Mouse (Mus musculus) kidney, postnatal 4 days (tissue): ENCODE data around the gene Adamtsl2.

ENCODE experiments used
- DNase-seq, 2 experiments: peaks; one replicate each; pipeline ENCODE4 v3.0.0; 2021; ENCODE audit warnings: mixed read lengths in 2 of 2

The Adamtsl2 gene

DNA sequence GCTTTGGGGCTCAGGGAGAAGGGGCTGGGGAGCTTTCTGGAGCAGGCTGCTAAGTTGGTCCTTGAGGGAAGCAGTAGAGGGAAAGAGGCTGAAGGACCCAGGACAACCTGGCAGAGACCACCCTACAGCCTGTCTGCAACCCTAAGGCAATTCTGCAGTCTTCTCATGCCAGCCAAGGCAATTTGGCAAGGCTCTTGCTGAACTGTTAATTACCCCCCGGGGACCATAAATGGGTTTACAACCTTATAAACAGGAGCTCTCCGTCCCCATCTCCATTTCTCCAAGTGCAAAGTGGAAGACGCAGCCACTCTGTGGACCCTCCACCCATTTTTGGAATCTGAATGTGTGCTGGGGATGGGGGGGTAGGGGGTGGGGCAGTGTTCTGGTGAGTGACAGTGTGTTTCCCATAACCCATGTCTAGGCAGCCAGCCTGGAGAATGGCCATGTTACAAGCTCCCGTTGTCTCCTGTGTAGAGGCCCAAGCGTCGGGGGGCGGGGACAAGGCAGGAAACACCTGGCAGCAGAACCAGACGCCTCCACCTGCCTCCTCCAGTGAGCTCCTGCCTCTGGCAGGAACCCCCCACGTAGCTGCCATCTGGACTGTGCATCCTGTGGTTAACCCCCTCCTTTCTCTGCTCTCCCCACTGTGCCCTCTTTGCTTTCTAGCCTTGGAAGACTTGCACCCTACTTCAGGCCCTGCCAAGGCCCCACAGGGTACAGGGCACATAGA is 42.6 kb downstream of the Adamtsl2 start:
- DNase-seq, result peak; percentile 60 to 70

DNA sequence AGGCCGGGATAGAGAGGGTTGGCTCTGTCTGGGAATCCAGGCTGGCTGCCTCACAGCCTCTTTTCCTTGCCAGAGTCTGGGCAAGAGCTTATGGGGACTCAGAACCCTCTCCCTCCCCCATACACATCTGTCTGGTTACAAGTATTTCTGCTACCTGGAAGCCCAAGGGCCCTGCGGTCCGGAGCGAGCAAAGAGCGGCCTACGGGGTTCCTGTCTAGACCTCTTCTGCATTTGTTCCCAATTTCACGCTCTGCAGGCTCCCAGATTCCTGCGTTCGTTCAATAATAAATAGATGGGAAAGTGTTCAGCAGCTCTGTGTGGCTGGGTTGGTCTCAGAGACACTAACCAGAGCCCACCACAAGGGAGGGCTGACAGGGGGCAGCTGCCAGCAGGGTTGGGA is 43.4 kb downstream of the Adamtsl2 start:
- no peak for DNase-seq

DNA sequence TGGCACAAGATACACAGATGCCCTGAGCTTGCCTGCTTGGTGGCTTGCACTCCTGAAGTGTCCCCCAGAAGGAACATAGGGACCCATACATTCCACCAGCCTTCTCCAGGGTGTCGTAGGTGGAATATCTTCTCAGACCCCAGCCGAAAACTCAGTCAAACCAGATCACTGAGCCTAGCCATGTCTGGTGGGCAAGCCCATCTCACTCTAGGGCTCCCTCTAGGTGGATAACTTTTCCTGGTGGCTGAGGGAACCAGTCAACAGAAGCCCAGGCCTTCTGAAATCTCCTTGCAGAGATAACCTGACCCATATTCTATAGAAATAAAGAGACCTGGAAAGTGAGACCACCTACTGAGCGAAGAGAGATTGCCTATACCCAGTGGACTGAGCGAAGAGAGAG is 43.9 kb downstream of the Adamtsl2 start:
- no peak for DNase-seq

DNA sequence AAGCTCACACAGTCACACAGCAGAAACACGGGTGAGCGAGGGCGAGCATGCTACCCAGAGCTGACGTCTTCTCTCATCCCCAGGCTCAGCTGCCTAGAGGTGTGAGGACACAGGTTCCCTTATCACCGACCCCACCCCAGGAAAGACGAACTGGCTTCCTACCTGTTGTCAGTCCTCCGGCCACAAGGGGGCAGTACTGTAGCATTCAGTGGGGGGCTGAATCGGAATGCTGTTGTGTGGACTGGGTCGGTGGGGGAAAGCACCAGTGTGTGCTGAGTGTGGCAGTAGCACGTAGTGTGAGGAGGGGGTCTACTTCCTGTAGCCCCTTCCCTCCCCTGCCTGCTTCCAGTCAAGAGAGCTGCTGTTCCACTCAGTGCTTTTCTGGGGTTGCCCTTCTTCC is 46.8 kb downstream of the Adamtsl2 start:
- peak; percentile 69 to 70 for DNase-seq

DNA sequence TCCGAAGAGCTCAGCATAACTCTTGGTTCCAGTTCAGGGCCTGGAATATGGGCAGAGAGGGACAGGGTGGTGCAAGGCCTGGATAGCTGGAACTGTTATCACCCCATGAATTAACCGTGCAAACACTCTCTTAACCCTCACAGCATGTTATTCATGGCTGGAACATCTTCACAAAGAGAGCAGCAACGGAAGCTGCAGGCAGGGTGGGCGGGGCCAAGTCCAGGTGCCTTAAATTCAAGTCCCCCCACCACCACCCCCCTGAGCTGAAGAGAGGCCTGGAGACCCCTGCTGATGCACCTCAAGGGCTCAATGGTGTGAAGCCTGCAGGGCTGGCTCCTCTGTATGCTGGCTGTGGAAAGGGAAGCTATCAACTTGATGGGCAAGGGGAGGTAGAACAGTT is 47.3 kb downstream of the Adamtsl2 start:
- no peak for DNase-seq

DNA sequence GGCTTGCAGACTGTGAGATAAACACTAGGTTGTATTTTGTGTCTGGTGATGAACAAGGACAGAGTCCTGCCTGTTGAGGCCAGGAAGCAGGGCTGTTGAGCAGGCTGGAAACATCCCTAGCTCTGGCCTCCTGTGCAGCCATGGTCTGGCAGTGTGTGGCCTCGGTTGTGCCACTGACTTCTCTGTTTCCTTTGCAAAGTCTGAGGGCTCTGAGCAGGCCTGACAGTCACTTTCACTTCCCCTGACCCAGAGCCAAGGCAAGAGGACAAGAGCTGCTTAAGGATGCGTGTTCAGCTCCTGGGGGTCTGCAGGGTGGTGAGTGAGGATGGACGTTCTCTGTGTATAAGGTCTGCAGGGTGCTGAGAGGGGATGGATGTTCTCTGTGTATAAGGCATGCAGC is 49.8 kb downstream of the Adamtsl2 start:
- no peak for DNase-seq

DNA sequence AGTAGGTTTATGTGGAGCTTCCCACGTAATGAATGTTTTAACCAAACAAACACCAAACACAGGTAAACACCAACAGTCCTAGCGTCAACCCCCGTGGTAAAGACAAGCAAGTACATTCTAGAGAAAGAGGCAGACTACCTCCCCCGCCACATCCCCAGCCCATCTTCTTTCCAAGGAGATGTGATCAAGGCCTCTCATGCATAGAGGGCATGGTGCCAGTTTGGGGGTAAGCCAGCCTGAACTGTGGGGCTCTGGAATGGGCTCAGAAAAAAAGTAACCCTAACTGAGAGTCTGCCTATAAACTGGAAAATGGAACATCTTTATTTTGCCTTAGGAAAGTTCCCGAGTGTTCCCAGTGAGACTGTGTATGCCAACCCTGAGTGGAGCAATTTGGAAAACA is 56.8 kb downstream of the Adamtsl2 start:
- no peak for DNase-seq

DNA sequence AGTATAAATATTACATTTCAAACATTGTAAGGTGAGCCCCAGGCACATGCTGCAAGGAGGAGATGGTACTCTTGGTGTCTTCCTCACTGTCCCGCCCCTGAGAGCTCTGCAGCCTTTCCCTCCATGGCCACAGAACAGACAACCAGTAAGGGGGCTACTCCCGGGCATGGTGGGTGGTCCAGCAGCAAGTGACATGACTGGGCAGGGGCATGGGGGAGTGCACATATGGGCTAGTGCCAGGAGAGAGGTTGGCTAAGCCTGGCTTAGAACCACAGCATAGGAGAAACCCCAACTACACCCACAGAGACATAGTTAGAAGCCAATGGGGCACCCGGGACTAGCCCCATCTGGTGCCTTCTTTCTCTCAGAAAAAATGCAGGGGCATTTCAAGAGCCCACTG is 57.2 kb downstream of the Adamtsl2 start:
- no peak for DNase-seq

DNA sequence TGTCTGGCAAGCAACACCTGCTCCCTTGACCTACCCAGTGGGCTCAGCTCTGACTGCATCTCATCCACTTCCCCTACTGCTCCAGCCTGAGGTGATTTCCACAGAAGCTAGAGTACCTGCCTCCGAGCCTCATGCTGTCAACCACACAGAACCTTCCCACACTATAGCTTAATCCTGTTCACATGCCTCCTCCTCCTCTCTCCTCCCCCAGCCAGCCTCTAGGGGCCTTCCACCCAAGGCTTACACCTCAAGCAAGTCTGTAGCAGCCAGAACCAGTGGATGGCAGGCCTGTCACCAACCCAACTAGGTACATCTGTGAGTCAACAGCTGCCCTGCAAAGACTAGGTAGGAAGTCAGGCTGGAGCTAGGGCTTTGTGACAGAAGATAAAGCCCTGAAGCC is 57.6 kb downstream of the Adamtsl2 start:
- no peak for DNase-seq

DNA sequence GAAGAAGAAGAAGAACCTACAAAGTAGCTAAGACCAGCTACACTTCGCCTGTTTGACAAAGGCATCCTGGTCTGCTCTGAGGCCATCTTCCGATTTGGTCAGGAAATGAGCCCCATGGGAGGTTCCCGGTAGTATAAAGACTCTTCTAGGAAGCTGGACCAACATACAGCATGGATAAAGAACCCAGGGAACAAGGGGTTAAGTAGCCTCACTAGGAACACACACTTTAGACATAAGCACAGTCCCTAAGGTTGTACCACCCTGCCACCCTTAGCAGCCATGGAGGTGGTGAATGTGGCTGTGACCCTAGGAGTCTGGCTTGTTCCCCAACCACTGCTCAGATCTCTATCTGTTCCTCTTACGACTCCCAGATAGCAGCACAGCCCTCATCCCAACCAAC is 59.2 kb downstream of the Adamtsl2 start:
- no peak for DNase-seq

DNA sequence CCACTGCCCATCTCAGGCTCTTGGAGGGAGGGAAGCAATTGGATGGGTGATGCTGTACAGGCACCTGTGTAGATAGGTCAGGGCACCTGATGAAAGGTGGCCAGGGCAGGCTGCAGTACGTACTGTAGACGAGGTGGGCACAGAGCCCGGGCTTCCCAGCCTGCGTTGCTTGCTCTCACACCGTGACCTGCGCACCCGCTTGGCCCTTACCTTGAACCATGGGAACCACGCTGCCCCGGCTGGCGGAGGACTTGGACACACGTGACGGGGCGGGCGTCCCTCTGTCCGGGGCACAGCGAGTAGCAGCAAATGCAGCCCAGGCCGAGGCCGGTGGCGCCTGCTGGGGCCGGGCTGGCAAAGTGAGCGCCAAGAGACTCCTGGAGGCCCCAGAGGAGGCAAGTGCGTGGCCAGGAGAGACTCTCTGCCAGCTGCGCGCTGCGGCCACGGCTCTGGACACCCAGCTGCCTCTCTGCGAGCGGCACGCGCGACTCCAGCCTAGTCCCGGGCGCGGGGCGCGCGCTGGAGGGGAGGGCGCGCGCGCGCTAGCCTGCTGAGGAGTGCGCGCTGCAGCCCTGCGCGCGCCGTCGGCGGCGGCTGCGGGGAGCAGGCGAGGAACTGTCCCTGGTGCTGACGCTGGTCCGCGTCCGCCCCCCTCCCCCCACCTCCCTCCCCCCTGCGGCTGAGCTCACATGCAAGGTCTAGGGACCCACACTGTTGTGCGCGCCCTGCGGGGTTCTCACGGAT is 62.9 kb downstream of the Adamtsl2 start, which contains the start of gene Fam163b:
Gene Fam163b (minus strand): TSS at position 542 of the 744 bp plus-strand sequence.
- peak; percentile 77 to 82 for DNase-seq

DNA sequence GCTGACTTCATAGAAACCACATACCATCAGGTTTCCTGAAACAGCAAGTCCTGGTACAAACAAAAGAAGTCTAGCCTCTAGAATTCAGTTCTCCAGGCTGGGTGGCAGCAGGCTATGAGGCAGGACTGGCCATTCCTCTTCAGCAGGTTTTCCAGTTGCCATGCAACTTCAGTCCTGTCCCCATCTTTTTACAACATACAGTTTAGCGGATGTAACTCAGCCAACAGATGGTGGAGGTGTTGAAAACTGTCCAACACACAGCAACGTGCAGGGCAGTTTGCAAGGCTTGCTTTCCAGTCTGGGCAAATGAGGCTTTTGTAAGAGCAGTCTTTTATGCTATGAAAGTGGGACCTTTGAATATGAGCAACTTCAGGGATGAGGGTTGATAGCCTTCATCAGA is 65.8 kb downstream of the Adamtsl2 start:
- DNase-seq, result no peak

DNA sequence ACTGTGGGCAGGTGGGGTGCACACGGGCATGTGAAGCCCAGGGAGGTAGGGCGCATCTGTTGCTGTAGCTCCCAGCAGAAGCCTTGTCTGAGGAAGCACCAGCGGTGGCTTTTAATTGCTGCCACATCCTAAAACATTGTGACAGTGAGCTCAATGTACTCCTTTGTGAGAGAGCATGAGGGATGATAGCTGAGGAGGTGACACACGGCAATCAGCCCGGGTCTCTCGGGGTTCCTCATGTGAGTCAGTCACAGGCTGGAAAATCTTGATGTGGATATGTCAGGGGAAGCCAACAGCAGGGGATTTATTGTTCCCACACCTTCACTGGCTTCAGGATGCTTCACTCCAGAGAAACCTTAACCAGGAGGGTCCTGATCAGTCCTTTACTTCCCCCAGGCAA is 67.7 kb downstream of the Adamtsl2 start:
- no peak for DNase-seq

DNA sequence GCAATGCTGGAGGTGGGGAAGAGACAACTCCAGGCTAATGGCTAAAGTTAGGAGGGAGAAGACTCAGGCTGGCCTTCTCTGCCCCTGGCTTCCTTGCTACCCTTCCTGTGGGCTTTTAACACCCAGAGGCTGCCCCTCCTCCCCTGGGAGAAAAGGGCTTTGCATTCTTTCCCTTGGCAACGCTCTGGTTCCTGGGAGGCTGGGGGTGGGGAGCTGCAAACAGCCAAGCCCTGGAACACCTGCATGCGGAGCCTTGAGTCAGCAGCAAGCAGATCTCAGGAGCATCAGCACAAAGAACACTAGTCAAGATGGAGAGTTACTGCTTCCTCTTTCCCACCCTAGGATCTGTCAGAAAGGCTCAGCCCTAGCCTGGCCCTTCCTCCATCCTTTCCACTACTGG is 70.3 kb downstream of the Adamtsl2 start:
- no peak for DNase-seq

DNA sequence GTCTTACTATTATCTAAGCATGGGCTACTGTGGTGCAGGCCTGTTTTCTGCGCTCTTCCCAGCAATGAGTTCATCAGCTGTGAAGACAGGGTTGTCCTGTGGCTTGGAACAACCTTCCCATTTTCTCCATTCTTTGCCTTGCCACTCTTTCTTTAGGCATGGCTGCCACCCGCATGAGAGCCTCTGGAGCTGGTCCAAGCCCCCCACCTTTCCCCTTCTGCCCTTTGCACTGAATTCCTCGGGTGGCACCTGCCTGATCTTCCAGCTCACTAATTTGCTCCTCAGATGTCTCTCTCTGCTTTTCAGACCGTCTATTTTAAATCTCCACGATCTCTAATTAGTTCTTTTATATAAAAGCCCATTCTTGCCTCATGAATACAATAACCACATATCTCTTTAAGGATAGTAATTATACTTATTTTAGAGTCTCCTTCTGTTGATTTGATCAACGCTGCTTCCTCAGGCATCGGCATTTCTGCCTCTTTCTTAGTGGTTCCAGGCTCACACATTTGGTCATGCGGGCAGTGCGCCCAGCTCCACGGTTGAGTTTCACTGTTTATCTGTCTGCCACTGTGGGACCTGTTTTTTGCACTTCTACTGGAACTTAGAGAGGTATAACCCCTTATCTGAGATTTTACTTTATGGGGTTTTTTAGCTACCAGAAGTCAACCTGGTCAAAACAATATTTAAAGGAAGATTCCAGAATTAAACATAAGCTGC is 75.4 kb downstream of the Adamtsl2 start:
- DNase-seq, result peak; percentile 24 to 57

DNA sequence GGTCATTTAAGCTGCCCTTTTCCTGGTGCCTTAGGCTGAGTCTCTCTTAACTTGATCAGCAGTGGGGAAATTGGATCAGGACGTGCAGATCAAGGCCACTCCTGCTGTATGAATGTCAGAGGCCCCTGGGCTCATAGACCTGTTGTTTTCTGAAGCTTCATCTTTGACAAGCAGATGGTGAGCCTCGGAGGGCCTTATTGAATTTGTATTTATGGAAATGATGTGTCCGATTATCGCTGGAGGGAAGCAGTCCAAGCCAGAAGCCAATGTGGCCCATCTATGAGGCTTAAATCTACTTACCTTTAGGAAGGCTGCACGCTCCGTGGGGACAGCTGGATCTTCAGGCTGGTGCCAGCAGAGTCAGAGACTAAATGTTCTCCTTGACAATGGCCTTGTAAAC is 77.4 kb downstream of the Adamtsl2 start:
- no peak for DNase-seq
